Mouse (Mus musculus) neural tube, embryonic 10.5 days (tissue): Measurements from ENCODE around the gene Birc5.

Experiments
- DNase-seq: peaks from one replicate; pipeline ENCODE4 v3.0.0-alpha.2; 2017; ENCODE audit warnings: low spot score; ENCODE audit errors: extremely low spot score

The Birc5 gene

DNA sequence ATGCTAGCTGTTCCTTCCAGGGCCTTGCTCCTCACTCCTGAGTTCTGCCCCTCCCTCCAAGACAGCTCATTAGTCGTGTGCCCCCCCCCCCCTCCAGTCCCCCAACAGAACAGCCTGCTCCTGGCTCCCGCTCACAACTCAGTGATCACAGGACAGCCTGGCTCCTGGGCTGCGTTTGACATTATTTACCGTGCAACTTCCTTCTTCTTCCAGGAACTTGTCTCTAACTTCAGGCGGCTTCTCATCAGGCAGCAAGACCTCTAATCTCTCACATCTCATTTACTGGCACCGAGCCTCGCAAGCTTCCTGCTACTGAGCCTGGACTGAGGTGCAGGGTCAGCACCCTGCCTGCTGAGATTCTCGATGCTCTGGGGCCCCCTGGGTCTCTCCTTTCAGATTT lies 32.7 kb downstream of the Birc5 start:
- DNase-seq: no peak

- no peak for DNase-seq
These were observed 33.2 kb downstream of the Birc5 start for GRCm38 (mm10) chr11:117882208-117882607.

DNA sequence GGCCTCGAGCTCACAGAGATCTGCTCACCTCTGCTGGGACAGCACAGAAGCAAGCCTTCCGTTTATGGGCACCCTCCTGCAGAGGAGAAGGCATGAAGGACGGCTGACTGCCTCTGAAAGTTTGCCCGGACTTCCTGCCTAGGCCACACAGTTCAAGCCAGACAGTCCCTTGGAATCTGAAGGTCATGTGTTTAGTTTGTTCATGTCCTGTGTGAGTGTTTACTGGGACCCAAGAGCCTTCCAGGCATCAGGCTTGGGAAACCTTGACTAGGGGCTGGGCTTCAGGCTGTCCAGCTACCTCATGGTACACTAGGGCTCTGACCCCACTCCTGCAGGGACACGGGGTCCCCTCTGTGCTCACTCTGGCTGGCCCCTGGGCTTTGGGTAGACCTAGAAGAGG lies 36.9 kb downstream of the Birc5 start:
- DNase-seq: no peak

DNA sequence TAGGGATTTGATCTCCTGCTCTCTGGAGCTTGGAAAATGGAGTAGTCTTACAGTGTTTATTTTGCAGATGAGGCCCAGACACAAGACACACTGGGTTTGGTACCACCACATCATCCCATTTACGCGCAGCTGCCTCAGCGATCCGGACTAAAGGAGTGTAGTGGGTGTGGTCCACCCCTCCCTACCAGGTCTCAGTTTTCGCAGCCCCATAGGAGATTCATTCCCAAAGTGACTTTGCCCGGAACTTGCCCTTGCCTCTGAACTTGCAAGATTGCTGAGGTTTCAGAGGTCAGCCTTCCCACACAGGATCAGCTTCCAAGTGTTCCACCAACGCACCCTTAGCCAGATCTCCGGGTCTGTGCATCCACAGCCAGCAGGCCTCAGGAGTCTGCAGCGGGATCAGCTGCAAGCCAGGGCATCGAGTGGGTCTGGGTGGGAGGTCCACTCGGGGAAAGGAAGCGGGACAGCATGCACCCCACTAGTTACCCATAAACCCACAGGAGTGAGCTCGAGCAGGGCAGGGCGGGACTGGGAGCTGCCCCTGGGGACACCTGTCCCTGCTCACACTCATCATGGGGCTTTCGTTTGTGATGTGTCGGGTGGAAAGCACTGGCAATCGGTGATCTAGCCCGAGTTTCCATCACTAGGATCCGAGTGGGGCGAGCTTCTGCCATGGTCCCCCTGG lies 39.3 kb downstream of the Birc5 start:
- DNase-seq: no peak

GRCm38 (mm10) chr11:117888853-117889822 lies 40.1 kb downstream of the Birc5 start:
- peak; percentile 58 for DNase-seq

GRCm38 (mm10) chr11:117889887-117890340 lies 40.9 kb downstream of the Birc5 start:
- peak; percentile 40 for DNase-seq

DNA sequence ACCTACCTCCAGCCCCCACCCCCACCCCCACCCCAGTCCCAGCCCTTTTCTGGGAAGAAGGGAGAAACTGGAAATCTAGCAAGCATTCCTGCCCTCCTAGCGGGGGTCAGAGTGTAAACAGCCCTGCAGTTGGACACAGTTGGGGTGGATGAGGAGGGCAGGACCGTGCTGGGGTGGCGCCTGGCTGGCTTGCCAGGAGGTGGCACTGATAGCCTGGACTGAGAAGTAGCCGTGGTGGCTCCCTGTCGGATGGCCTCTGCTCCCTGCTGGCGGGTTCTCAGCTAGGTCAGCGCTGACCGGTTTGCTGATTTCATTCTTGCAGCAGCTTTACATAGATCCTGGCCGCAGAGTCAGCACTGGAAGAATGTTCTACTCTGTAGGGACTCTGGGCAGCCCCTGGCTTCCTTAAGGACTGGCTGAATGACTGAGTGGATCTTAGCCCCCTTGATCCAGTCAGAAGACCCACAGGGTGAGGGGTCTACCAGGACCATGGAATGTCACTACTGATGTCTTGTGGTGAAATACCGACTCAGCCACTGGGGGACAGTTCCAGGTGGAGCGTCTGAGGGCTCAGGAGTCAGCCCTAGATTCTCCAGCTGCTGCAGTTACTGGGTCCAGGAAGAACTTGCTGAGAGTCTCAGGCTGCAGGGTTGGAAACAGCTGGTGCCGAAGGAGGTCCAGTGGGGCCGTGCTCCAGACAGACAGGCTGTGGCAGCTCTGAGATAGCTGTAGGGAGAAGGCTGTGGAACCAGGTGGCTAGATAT lies 41.6 kb downstream of the Birc5 start:
- DNase-seq: peak; percentile 49

GRCm38 (mm10) chr11:117891581-117892175 lies 42.6 kb downstream of the Birc5 start:
- DNase-seq: no peak

GRCm38 (mm10) chr11:117892199-117892598 lies 43.1 kb downstream of the Birc5 start:
- no peak for DNase-seq

DNA sequence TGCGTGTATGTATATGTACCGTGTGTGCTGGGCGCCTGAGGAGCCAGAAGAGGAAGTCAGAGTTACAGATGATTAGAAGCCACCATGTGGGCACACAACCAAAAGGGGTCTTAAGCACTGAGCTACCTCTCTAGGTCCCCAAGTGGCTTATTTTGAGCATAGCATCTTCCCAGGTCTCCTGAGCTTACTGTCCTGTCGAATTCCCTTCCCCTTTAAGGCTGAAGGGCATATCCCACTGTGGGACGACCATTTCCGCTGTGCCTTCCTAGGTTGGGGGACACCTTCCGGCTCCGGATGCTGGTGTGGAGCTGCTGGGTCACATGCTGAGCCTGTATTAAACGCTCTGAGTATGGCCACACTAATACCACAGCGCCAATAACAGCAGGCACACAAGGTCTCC lies 45.6 kb downstream of the Birc5 start:
- DNase-seq: no peak

DNA sequence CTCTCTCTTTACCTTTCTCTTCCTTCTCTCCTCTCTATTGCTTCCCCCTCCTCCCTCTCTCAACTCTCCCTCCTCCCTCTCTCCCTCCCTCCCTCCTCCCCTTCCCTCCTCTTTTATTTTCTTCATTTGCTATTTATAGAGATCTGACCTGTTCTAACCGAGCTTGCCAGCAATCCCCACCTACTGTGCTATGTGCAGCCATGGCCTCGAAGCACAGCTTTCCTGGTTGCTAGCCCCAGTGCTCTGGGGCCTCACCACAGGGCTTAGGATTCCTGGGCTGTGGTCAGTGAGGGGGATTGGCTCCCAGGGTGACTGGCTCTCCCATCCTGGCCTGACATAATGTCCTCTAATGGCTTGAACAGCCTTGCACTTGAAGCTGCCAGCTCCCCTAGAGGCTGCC lies 47.5 kb downstream of the Birc5 start:
- DNase-seq: no peak

GRCm38 (mm10) chr11:117902282-117902681 lies 53.2 kb downstream of the Birc5 start:
- DNase-seq: no peak

- no peak for DNase-seq
These were observed 55.4 kb downstream of the Birc5 start for GRCm38 (mm10) chr11:117904442-117904841.
